Mouse (Mus musculus) gastrocnemius, postnatal 25 days (tissue): ENCODE results near the gene Mtnr1b. TPM values are rescaled to one million over a fixed set of nuclear protein-coding genes. Genes with fewer than 3 reads are reported as not detected.

Experiments
- DNase-seq: peaks from one replicate; pipeline ENCODE4 v3.0.0; 2022
- total RNA-seq, 2 experiments: library from RNA; stranded (reverse); gene quantifications; 1 replicate in 1 of 2; 2 replicates in 1 of 2; pipeline ENCODE4 v1.2.3; 2021

Mtnr1b gene
- total RNA-seq, 2 experiments from 2014 or later = not detected

- no peak for DNase-seq
Measured at GRCm38 (mm10) chr9:15802413-15803027, 71.8 kb downstream of the Mtnr1b start.

- no peak for DNase-seq
Measured at GRCm38 (mm10) chr9:15800402-15800801, 74.0 kb downstream of the Mtnr1b start.

GRCm38 (mm10) chr9:15794408-15794807, 79.9 kb downstream of the Mtnr1b start:
- DNase-seq = no peak

- DNase-seq = no peak
Measured at GRCm38 (mm10) chr9:15792076-15792475, 82.3 kb downstream of the Mtnr1b start.

- DNase-seq = no peak
Measured at GRCm38 (mm10) chr9:15786610-15787009, 87.7 kb downstream of the Mtnr1b start.

GRCm38 (mm10) chr9:15786192-15786591, 88.2 kb downstream of the Mtnr1b start:
- DNase-seq = no peak

- no peak for DNase-seq
Measured at GRCm38 (mm10) chr9:15781936-15782335, 92.4 kb downstream of the Mtnr1b start.

- DNase-seq = no peak
Measured at GRCm38 (mm10) chr9:15774911-15775310, 99.4 kb downstream of the Mtnr1b start.

Other genes starting within 250 kb of the Mtnr1b start
- gene Deup1, start 246.6 kb downstream of the Mtnr1b start, total RNA-seq = not detected
- 1 to 10 TPM; 2.5 to 3.8 TPM for gene Slc36a4, start 164.8 kb downstream of the Mtnr1b start, total RNA-seq